Mouse (Mus musculus): ENCODE measurements around the gene Itih2.

GRCm38 (mm10) chr2:10076675-10077074 lies 54.5 kb downstream of the Itih2 start:
- TF ChIP-seq CTCF (IDR thresholded peaks at IDR 0.05; ENCODE audit: low read depth) (no peak), EP300 (IDR thresholded peaks at IDR 0.05; ENCODE audit: low read depth) (no peak)
